Comparison of ENCODE assay signal across 35 mouse cellular contexts in genomic region chr14:51173843-51174242, GRCm38 (mm10). TPM values are rescaled to one million over a fixed set of nuclear protein-coding genes. Genes with fewer than 3 reads are reported as not detected.
A peak's percentile ranks its signal among the peaks of the same experiment; 100 is the strongest.
DNase-seq lines count a peak whose midpoint lies in the region; ATAC-seq and TF ChIP-seq lines count a peak whose summit lies in the region.
"Had no signal": no experiment of that assay in that cellular context is flagged by ENCODE, and none has a peak within 500 bp of the region (broad histone marks: within the 10 kb centered on the region; RNA-seq: fewer than 3 reads in every experiment).

No protein-coding gene starts in this region.

- H3K4me2 ChIP-seq in kidney, embryonic 16.5 days (replicated peaks; ENCODE audit: low read depth, low read length) = no peak overlapping the region
- peak overlapping the region; percentile 97 for H3K4me2 ChIP-seq in CH12.LX (ENCODE audit: insufficient read depth, low read depth, poor library complexity, severe bottlenecking)
- no peak overlapping the region for H3K4me2 ChIP-seq in intestine, embryonic 16.5 days (ENCODE audit: low read depth, low read length)
- H3K4me2 ChIP-seq: embryonic facial prominence, embryonic 13.5 days; forebrain, embryonic 12.5 days; forebrain, embryonic 15.5 days; heart, embryonic 11.5 days; hindbrain, embryonic 13.5 days had no signal

- H3K9ac ChIP-seq in kidney, embryonic 16.5 days (replicated peaks; ENCODE audit: low read length) = no peak overlapping the region
- peak overlapping the region; percentile 68 for H3K9ac ChIP-seq in CH12.LX (ENCODE audit: insufficient read depth, low read depth)
- no peak overlapping the region for H3K9ac ChIP-seq in intestine, embryonic 16.5 days (ENCODE audit: low read depth, low read length)
- H3K9ac ChIP-seq: embryonic facial prominence, embryonic 13.5 days; forebrain, embryonic 12.5 days; forebrain, embryonic 15.5 days; hindbrain, embryonic 13.5 days had no signal

- H3K4me3 ChIP-seq in kidney, embryonic 16.5 days (ENCODE audit: low read length) = no peak overlapping the region
- peak overlapping the region in 2 of 3 experiments; percentile 44 to 61 for H3K4me3 ChIP-seq in CH12.LX (replicated peaks in 1 of 3; ENCODE audit: low read depth in 2 of 3, low read length in 2 of 3, poor library complexity in 1 of 3)
- H3K4me3 ChIP-seq in intestine, embryonic 16.5 days (ENCODE audit: low read length) = no peak overlapping the region
- H3K4me3 ChIP-seq: embryonic facial prominence, embryonic 10.5 days; embryonic facial prominence, embryonic 13.5 days; erythroblast, embryonic 14.5 days; forebrain, embryonic 12.5 days; forebrain, embryonic 15.5 days; hindbrain, embryonic 10.5 days; hindbrain, embryonic 13.5 days had no signal

- peak; percentile 79 for ATAC-seq in kidney, embryonic 16.5 days (ENCODE audit: low FRiP score, low TSS enrichment)
- peak; percentile 80 for ATAC-seq in intestine, embryonic 16.5 days
- ATAC-seq: forebrain, embryonic 15.5 days; hindbrain, embryonic 16.5 days; Patski had no signal

- no peak for TF ChIP-seq EP300 in CH12.LX (IDR thresholded peaks at IDR 0.05; ENCODE audit: low read length)

- no peak for TF ChIP-seq RAD21 in CH12.LX (IDR thresholded peaks at IDR 0.05; ENCODE audit: low read depth, low read length)

- H3K27ac ChIP-seq in kidney, embryonic 16.5 days (ENCODE audit: low read length) = no peak overlapping the region
- no peak overlapping the region for H3K27ac ChIP-seq in CH12.LX (ENCODE audit: insufficient read depth, low read depth)
- H3K27ac ChIP-seq in intestine, embryonic 16.5 days (ENCODE audit: low read length) = no peak overlapping the region
- H3K27ac ChIP-seq: embryonic facial prominence, embryonic 10.5 days; embryonic facial prominence, embryonic 13.5 days; forebrain, embryonic 12.5 days; forebrain, embryonic 15.5 days; hindbrain, embryonic 10.5 days; hindbrain, embryonic 13.5 days had no signal

- peak; percentile 23; the same call in 1 of the 2 replicates for TF ChIP-seq POLR2A in CH12.LX (IDR thresholded peaks at IDR 0.05; ENCODE audit: low read depth, low read length)

- WGBS in kidney, embryonic 16.5 days = 50% methylated on average over 4 of the region's 4 CpGs
- WGBS in intestine, embryonic 16.5 days = 67% methylated on average over 4 of the region's 4 CpGs

- no peaks in the 10 kb centered on the region for H3K9me3 ChIP-seq in kidney, embryonic 16.5 days (ENCODE audit: low read length)
- H3K9me3 ChIP-seq in CH12.LX (replicated peaks; ENCODE audit: low read length) = no peaks in the 10 kb centered on the region
- no peaks in the 10 kb centered on the region for H3K9me3 ChIP-seq in intestine, embryonic 16.5 days (ENCODE audit: control insufficient read depth, low read length)
- H3K9me3 ChIP-seq: embryonic facial prominence, embryonic 10.5 days; embryonic facial prominence, embryonic 13.5 days; forebrain, embryonic 12.5 days; forebrain, embryonic 15.5 days; G1E; hindbrain, embryonic 10.5 days; hindbrain, embryonic 13.5 days had no signal

- no peaks in the 10 kb centered on the region for H3K36me3 ChIP-seq in kidney, embryonic 16.5 days (ENCODE audit: insufficient read depth, low read length)
- H3K36me3 ChIP-seq in CH12.LX (replicated peaks in 1 of 2; ENCODE audit: control insufficient read depth in 1 of 2, insufficient read depth in 1 of 2, low read length in 1 of 2) = peaks cover 0 to 4% of the 10 kb centered on the region in 2 experiments
- no peaks in the 10 kb centered on the region for H3K36me3 ChIP-seq in intestine, embryonic 16.5 days (ENCODE audit: control insufficient read depth, insufficient read depth, low read length)
- H3K36me3 ChIP-seq: embryonic facial prominence, embryonic 10.5 days; embryonic facial prominence, embryonic 13.5 days; forebrain, embryonic 12.5 days; forebrain, embryonic 15.5 days; G1E; hindbrain, embryonic 10.5 days; hindbrain, embryonic 13.5 days had no signal

- intact Hi-C loops in heart, postnatal 25 days (cut with DNase I) = loop anchor here (2.0 kb wide), 1 partner anchor 71 kb away; no protein-coding TSS in a partner anchor

- H3K27me3 ChIP-seq in kidney, embryonic 16.5 days (ENCODE audit: insufficient read depth, low read length) = no peaks in the 10 kb centered on the region
- H3K27me3 ChIP-seq in CH12.LX (replicated peaks) = no peaks in the 10 kb centered on the region
- no peaks in the 10 kb centered on the region for H3K27me3 ChIP-seq in intestine, embryonic 16.5 days (replicated peaks; ENCODE audit: control insufficient read depth, insufficient read depth, low read length)
- H3K27me3 ChIP-seq: embryonic facial prominence, embryonic 13.5 days; forebrain, embryonic 12.5 days; forebrain, embryonic 15.5 days; hindbrain, embryonic 13.5 days had no signal

- in situ Hi-C loops in CH12.LX (cut with MboI; ENCODE audit: low pct_ligation_motif_present, low pct_unique_long_range_greater_than_20kb, low sequenced_read_pairs) = loop anchor here (5.0 kb wide), 1 partner anchor 78 kb away; no protein-coding TSS in a partner anchor

- peak; percentile 77 for DNase-seq in heart, adult 11 months
- DNase-seq in heart, postnatal 25 days (ENCODE audit: low spot score) = no peak
- DNase-seq in kidney, postnatal 14 days = no peak
- no peak for DNase-seq in CH12.LX (ENCODE audit: extremely low read depth)
- DNase-seq in thymus, postnatal 10 days (ENCODE audit: low spot score in 2 of 2) = no peak
- no peak for DNase-seq in right cerebral cortex, adult 2 months (ENCODE audit: low spot score in 2 of 2)
- DNase-seq: adrenal gland, postnatal 10 days; cerebellum, adult 11-12 months; cerebellum, adult 8-10 months; cerebellum, postnatal 36 days; embryo, embryonic 11 days; gastrocnemius, postnatal 10 days; gastrocnemius, postnatal 36 days; heart, postnatal 36 days had no signal

- peaks cover 7% of the 10 kb centered on the region; the same call in 1 of the 2 replicates for H3K79me2 ChIP-seq in CH12.LX (replicated peaks; ENCODE audit: control insufficient read depth, extremely low read depth, insufficient read depth, poor library complexity, severe bottlenecking)

- 0 out of 2 replicates have a peak, but pooled peaks cover 8% of the 10 kb centered on the region for H3K4me1 ChIP-seq in kidney, embryonic 16.5 days (ENCODE audit: insufficient read depth, low read length)
- peaks cover 10% of the 10 kb centered on the region in 2 experiments for H3K4me1 ChIP-seq in CH12.LX (ENCODE audit: control insufficient read depth in 1 of 2, insufficient read depth in 2 of 2)
- no peaks in the 10 kb centered on the region for H3K4me1 ChIP-seq in intestine, embryonic 16.5 days (ENCODE audit: control insufficient read depth, insufficient read depth, low read length)
- H3K4me1 ChIP-seq: embryonic facial prominence, embryonic 10.5 days; embryonic facial prominence, embryonic 13.5 days; forebrain, embryonic 12.5 days; forebrain, embryonic 15.5 days; hindbrain, embryonic 10.5 days; hindbrain, embryonic 13.5 days had no signal

- TF ChIP-seq CTCF in CH12.LX (conservative IDR thresholded peaks at IDR 0.05 in 1 of 2, IDR thresholded peaks at IDR 0.05 in 1 of 2; ENCODE audit: low read depth in 2 of 2, low read length in 2 of 2) = no peak

- dilution Hi-C loops in CH12.LX (cut with MboI; ENCODE audit: extremely low pct_ligation_motif_present, extremely low pct_unique_long_range_greater_than_20kb, low sequenced_read_pairs) = no loop called here

TF ChIP-seq in CH12.LX, 34 proteins besides CTCF, POLR2A, EP300 and RAD21 (continues in another document):
- no peak for TF ChIP-seq MYC (IDR thresholded peaks at IDR 0.05; ENCODE audit: low read depth, low read length)
- no peak for TF ChIP-seq USF1 (IDR thresholded peaks at IDR 0.05; ENCODE audit: low read depth, low read length)
- no peak for TF ChIP-seq KAT2A (IDR thresholded peaks at IDR 0.05; ENCODE audit: insufficient replicate concordance, low read length)
- no peak for TF ChIP-seq MAX (IDR thresholded peaks at IDR 0.05; ENCODE audit: low read length)
- TF ChIP-seq ELF1 (IDR thresholded peaks at IDR 0.05; ENCODE audit: low read depth, low read length) = no peak
- no peak for TF ChIP-seq HCFC1 (IDR thresholded peaks at IDR 0.05; ENCODE audit: low read depth, low read length)
- TF ChIP-seq RCOR1 (conservative IDR thresholded peaks at IDR 0.05; ENCODE audit: low read depth, low read length) = no peak

RNA-seq across cellular contexts. Expression of gene Rnase2b, which starts 11.8 kb away (rescaled TPM):
- not detected for total RNA-seq in heart, postnatal 25 days (2021)
- not detected in 2 replicates for polyA plus RNA-seq in kidney, embryonic 16.5 days (2015; fragmentation: Nextera tagmentation; extraction: Ambion mirVana)
- total RNA-seq in CH12.LX (2012; rRNA removed) (1.3 and 1.6 TPM in 2 replicates), CH12.LX (2014; rRNA removed) (not detected in 2 replicates)
- 0.33 TPM in 1 of 2 replicates, not detected in the other for polyA plus RNA-seq in CH12.LX (2012; ENCODE audit: insufficient read length, low read depth)
- not detected in 2 replicates for polyA plus RNA-seq in intestine, embryonic 16.5 days (2015; fragmentation: Nextera tagmentation; extraction: Ambion mirVana)
- total RNA-seq: adrenal gland, adult 18-20 months; adrenal gland, postnatal 10 days; adrenal gland, postnatal 4 days; G1E; gastrocnemius, postnatal 10 days; gastrocnemius, postnatal 36 days; granulocyte monocyte progenitor cell, adult 5-6 weeks; heart, adult 8-10 months; heart, postnatal 36 days had no signal
- polyA plus RNA-seq: brain, embryonic 14.5 days; cortical plate, adult 2 months; embryonic facial prominence, embryonic 10.5 days; embryonic facial prominence, embryonic 13.5 days; erythroblast, embryonic 14.5 days; forebrain, embryonic 12.5 days; forebrain, embryonic 15.5 days; G1E; heart, embryonic 11.5 days; heart, embryonic 14.5 days; heart, postnatal 0 days; hindbrain, embryonic 10.5 days; hindbrain, embryonic 13.5 days; hindbrain, embryonic 16.5 days; Patski had no signal

RNA-seq across cellular contexts. Expression of gene Ang2, which starts 25.1 kb away (rescaled TPM):
- not detected for total RNA-seq in heart, postnatal 25 days (2021)
- polyA plus RNA-seq in kidney, embryonic 16.5 days (2015; fragmentation: Nextera tagmentation; extraction: Ambion mirVana) = not detected in 2 replicates
- total RNA-seq in CH12.LX (2012; rRNA removed) = not detected in 2 replicates
- not detected in 2 replicates for total RNA-seq in CH12.LX (2014; rRNA removed)
- not detected in 2 replicates for polyA plus RNA-seq in CH12.LX (2012; ENCODE audit: insufficient read length, low read depth)
- not detected in 2 replicates for polyA plus RNA-seq in intestine, embryonic 16.5 days (2015; fragmentation: Nextera tagmentation; extraction: Ambion mirVana)
- total RNA-seq: adrenal gland, adult 18-20 months; adrenal gland, postnatal 10 days; adrenal gland, postnatal 4 days; G1E; gastrocnemius, postnatal 36 days; granulocyte monocyte progenitor cell, adult 5-6 weeks; heart, adult 8-10 months; heart, postnatal 36 days had no signal
- polyA plus RNA-seq: brain, embryonic 14.5 days; cortical plate, adult 2 months; embryonic facial prominence, embryonic 10.5 days; embryonic facial prominence, embryonic 13.5 days; erythroblast, embryonic 14.5 days; forebrain, embryonic 12.5 days; forebrain, embryonic 15.5 days; G1E; heart, embryonic 11.5 days; heart, embryonic 14.5 days; heart, postnatal 0 days; hindbrain, embryonic 10.5 days; hindbrain, embryonic 13.5 days; hindbrain, embryonic 16.5 days; Patski had no signal

RNA-seq across cellular contexts. Expression of gene Rnase1, which starts 27.3 kb away (rescaled TPM):
- total RNA-seq in heart, postnatal 25 days (2021) = under 1 TPM; 0.52 to 0.53 TPM
- 0.26 and 0.66 TPM in 2 replicates for polyA plus RNA-seq in kidney, embryonic 16.5 days (2015; fragmentation: Nextera tagmentation; extraction: Ambion mirVana)
- total RNA-seq in CH12.LX (2012; rRNA removed) = 0.17 TPM in 1 of 2 replicates, not detected in the other
- total RNA-seq in CH12.LX (2014; rRNA removed) = not detected in 2 replicates
- not detected in 2 replicates for polyA plus RNA-seq in CH12.LX (2012; ENCODE audit: insufficient read length, low read depth)
- 107 and 192 TPM in 2 replicates for polyA plus RNA-seq in intestine, embryonic 16.5 days (2015; fragmentation: Nextera tagmentation; extraction: Ambion mirVana)
- total RNA-seq: adrenal gland, adult 18-20 months; adrenal gland, postnatal 10 days; gastrocnemius, postnatal 10 days; gastrocnemius, postnatal 36 days; granulocyte monocyte progenitor cell, adult 5-6 weeks had no signal
- polyA plus RNA-seq: embryonic facial prominence, embryonic 10.5 days; embryonic facial prominence, embryonic 13.5 days; erythroblast, embryonic 14.5 days; forebrain, embryonic 12.5 days; G1E; heart, embryonic 11.5 days; hindbrain, embryonic 10.5 days; hindbrain, embryonic 13.5 days; Patski had no signal

RNA-seq across cellular contexts. Expression of gene Ear14, which starts 29.3 kb away (rescaled TPM):
- total RNA-seq in heart, postnatal 25 days (2021) = not detected
- not detected in 2 replicates for polyA plus RNA-seq in kidney, embryonic 16.5 days (2015; fragmentation: Nextera tagmentation; extraction: Ambion mirVana)
- not detected in 2 replicates for total RNA-seq in CH12.LX (2012; rRNA removed)
- not detected in 2 replicates for total RNA-seq in CH12.LX (2014; rRNA removed)
- polyA plus RNA-seq in CH12.LX (2012; ENCODE audit: insufficient read length, low read depth) = not detected in 2 replicates
- polyA plus RNA-seq in intestine, embryonic 16.5 days (2015; fragmentation: Nextera tagmentation; extraction: Ambion mirVana) = not detected in 2 replicates
- total RNA-seq: adrenal gland, adult 18-20 months; adrenal gland, postnatal 10 days; adrenal gland, postnatal 4 days; gastrocnemius, postnatal 10 days; gastrocnemius, postnatal 36 days; granulocyte monocyte progenitor cell, adult 5-6 weeks; heart, adult 8-10 months; heart, postnatal 36 days had no signal
- polyA plus RNA-seq: brain, embryonic 14.5 days; cortical plate, adult 2 months; embryonic facial prominence, embryonic 10.5 days; embryonic facial prominence, embryonic 13.5 days; erythroblast, embryonic 14.5 days; forebrain, embryonic 12.5 days; forebrain, embryonic 15.5 days; G1E; heart, embryonic 11.5 days; heart, embryonic 14.5 days; heart, postnatal 0 days; hindbrain, embryonic 10.5 days; hindbrain, embryonic 13.5 days; hindbrain, embryonic 16.5 days; Patski had no signal

RNA-seq across cellular contexts. Expression of gene Rnase6, which starts 50.1 kb away (rescaled TPM):
- under 1 TPM in 1 of 2 experiments, not detected in 1; 0.73 TPM for total RNA-seq in heart, postnatal 25 days (2021)
- polyA plus RNA-seq in kidney, embryonic 16.5 days (2015; fragmentation: Nextera tagmentation; extraction: Ambion mirVana) = 0.64 and 0.89 TPM in 2 replicates
- 15.6 and 18.3 TPM in 2 replicates for total RNA-seq in CH12.LX (2012; rRNA removed)
- 35.1 and 38.2 TPM in 2 replicates for total RNA-seq in CH12.LX (2014; rRNA removed)
- polyA plus RNA-seq in CH12.LX (2012; ENCODE audit: insufficient read length, low read depth) = 15.3 and 16.4 TPM in 2 replicates
- 1.5 and 1.6 TPM in 2 replicates for polyA plus RNA-seq in intestine, embryonic 16.5 days (2015; fragmentation: Nextera tagmentation; extraction: Ambion mirVana)
- polyA plus RNA-seq: embryonic facial prominence, embryonic 10.5 days; heart, embryonic 11.5 days; hindbrain, embryonic 10.5 days; Patski had no signal

Comparison
In these comparisons a context has a peak if more than half of its experiments do, and no peak if none do; other contexts are left out.
1. H3K4me3 ChIP-seq: peak in CH12.LX (2 of 3); none in kidney, embryonic 16.5 days (single experiment) and intestine, embryonic 16.5 days (single experiment).
2. RNA of gene Rnase1, which starts 27.3 kb away (polyA plus RNA-seq): 107 to 192 TPM in intestine, embryonic 16.5 days; 0.26 to 0.66 TPM in kidney, embryonic 16.5 days and not detected in CH12.LX; every median in the first group is over 10 times any median in the second.